Mouse (Mus musculus): Measurements from ENCODE around the gene Igf2bp3.

Gene Igf2bp3

GRCm38 (mm10) chr6:49218275-49218802 lies 3.6 kb upstream of the Igf2bp3 start:
- DNase-seq (ENCODE audit: low read depth, low spot score): no peak

GRCm38 (mm10) chr6:49217581-49218274 lies 3.0 kb upstream of the Igf2bp3 start:
- peak; percentile 88 for DNase-seq (ENCODE audit: low read depth, low spot score)

- DNase-seq (ENCODE audit: low read depth, low spot score): no peak
Measured at GRCm38 (mm10) chr6:49216811-49217542, 2.2 kb upstream of the Igf2bp3 start.

GRCm38 (mm10) chr6:49215748-49216585 lies 1.2 kb upstream of the Igf2bp3 start:
- no peak for DNase-seq (ENCODE audit: low read depth, low spot score)

- DNase-seq (ENCODE audit: low read depth, low spot score): no peak
Measured at GRCm38 (mm10) chr6:49214086-49214927, 450 bp downstream of the Igf2bp3 start.

GRCm38 (mm10) chr6:49213581-49214085 lies 1.1 kb downstream of the Igf2bp3 start:
- no peak for DNase-seq (ENCODE audit: low read depth, low spot score)

GRCm38 (mm10) chr6:49212931-49213580 lies 1.7 kb downstream of the Igf2bp3 start:
- DNase-seq (ENCODE audit: low read depth, low spot score): no peak

- DNase-seq (ENCODE audit: low read depth, low spot score): no peak
Measured at GRCm38 (mm10) chr6:49212141-49212540, 2.6 kb downstream of the Igf2bp3 start.

GRCm38 (mm10) chr6:49211596-49211995 lies 3.2 kb downstream of the Igf2bp3 start:
- DNase-seq (ENCODE audit: low read depth, low spot score): no peak

- DNase-seq (ENCODE audit: low read depth, low spot score): no peak
Measured at GRCm38 (mm10) chr6:49209881-49210854, 4.6 kb downstream of the Igf2bp3 start.

- DNase-seq (ENCODE audit: low read depth, low spot score): no peak
Measured at GRCm38 (mm10) chr6:49208935-49209334, 5.8 kb downstream of the Igf2bp3 start.

GRCm38 (mm10) chr6:49208297-49208930 lies 6.3 kb downstream of the Igf2bp3 start:
- no peak for DNase-seq (ENCODE audit: low read depth, low spot score)

- no peak for DNase-seq (ENCODE audit: low read depth, low spot score)
Measured at GRCm38 (mm10) chr6:49206416-49206815, 8.3 kb downstream of the Igf2bp3 start.

GRCm38 (mm10) chr6:49195188-49195587 lies 19.6 kb downstream of the Igf2bp3 start:
- no peak for DNase-seq (ENCODE audit: low read depth, low spot score)

GRCm38 (mm10) chr6:49194536-49194935 lies 20.2 kb downstream of the Igf2bp3 start:
- no peak for DNase-seq (ENCODE audit: low read depth, low spot score)

GRCm38 (mm10) chr6:49189363-49189762 lies 25.4 kb downstream of the Igf2bp3 start:
- no peak for DNase-seq (ENCODE audit: low read depth, low spot score)

- no peak for DNase-seq (ENCODE audit: low read depth, low spot score)
Measured at GRCm38 (mm10) chr6:49187299-49187698, 27.5 kb downstream of the Igf2bp3 start.

GRCm38 (mm10) chr6:49176018-49176417 lies 38.7 kb downstream of the Igf2bp3 start:
- DNase-seq (ENCODE audit: low read depth, low spot score): no peak

- no peak for DNase-seq (ENCODE audit: low read depth, low spot score)
Measured at GRCm38 (mm10) chr6:49174616-49175015, 40.1 kb downstream of the Igf2bp3 start.

Data from retina, postnatal 7 days (tissue).